Mouse (Mus musculus): ENCODE measurements around the gene Sik3.

GRCm38 (mm10) chr9:46240526-46241153 lies 228.0 kb downstream of the Sik3 start, which contains the start of gene Apoa4:
- no peak for TF ChIP-seq POLR2A (IDR thresholded peaks at IDR 0.05; ENCODE audit: insufficient read depth, low read depth, low read length)
- no peak for TF ChIP-seq CTCF (IDR thresholded peaks at IDR 0.05)
